Mouse (Mus musculus) 416B (cell line): ENCODE results near the gene Prrt1.

Source experiments
- DNase-seq: peaks from one replicate; pipeline ENCODE4 v3.0.0; 2011; ENCODE audit warnings: low read depth

Gene Prrt1

DNA sequence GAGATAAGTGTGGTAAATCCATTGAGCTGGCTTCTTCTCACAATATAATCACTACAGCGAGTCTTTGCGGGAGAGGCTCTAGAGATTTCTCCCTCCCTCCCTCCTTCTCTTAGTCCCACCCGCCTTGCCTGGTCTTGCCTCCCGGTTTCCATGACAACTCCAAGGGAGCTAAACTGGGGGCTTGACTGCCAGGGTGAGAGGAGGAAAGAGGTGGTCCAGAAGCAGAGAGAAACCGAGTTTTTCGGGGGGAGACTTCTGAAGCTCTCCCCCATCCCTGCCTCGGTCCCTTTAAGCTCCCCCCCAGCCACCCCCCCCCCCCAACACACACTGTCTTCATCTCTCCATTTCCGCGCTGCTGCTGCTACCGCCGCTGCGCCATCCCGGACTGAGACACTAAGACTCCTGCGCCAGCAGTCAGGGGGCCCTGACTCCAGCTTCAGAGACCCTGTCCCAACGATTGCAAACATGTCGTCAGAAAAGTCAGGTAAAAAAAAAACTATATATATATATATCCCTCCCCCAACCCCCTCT is at the start of gene Prrt1:
Prrt1 (plus strand) TSS at position 313 of the 531 bp plus-strand sequence.
- no peak for DNase-seq

DNA sequence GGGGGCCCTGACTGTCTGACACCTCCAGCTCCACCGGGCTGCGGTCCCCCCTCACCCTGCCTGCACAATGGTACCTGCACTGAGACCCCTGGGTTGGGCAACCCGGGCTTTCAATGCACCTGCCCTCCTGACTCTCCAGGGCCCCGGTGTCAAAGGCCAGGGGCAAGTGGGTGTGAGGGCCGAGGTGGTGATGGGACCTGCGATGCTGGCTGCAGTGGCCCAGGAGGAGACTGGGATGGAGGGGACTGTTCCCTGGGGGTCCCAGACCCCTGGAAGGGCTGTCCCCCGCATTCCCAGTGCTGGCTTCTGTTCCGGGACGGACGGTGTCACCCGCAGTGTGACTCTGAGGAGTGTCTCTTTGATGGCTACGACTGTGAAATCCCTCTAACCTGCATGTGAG is 46.8 kb upstream of the Prrt1 start:
- no peak for DNase-seq

DNA sequence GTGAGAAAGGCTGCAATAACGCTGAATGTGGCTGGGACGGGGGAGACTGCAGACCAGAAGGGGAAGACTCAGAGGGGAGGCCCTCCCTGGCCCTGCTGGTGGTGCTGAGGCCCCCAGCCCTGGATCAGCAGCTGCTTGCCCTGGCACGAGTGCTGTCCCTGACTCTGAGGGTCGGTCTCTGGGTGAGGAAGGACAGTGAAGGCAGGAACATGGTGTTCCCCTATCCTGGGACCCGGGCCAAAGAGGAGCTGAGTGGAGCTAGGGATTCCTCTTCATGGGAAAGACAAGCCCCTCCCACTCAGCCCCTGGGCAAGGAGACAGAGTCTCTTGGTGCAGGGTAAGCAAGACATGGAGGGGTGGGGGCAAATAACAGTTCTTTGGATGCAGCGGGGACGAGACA is 45.9 kb upstream of the Prrt1 start:
- DNase-seq: no peak

DNA sequence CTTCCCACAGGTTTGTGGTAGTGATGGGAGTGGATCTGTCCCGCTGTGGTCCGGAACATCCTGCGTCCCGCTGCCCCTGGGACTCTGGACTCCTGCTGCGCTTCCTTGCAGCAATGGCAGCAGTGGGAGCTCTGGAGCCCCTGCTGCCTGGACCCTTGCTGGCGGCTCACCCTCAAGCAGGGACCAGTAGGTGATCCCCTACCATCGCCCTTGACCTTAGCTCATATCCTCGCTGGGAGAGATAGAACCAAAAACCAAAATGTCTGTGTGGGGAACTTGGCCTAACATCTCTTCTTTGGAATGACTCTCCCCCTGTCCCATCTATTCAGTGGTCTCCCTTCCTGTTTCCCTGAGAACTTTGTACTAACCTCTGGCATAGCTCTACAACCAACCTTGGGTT is 45.5 kb upstream of the Prrt1 start:
- no peak for DNase-seq

GRCm38 (mm10) chr17:34585121-34585520 is 44.2 kb upstream of the Prrt1 start:
- DNase-seq: no peak

DNA sequence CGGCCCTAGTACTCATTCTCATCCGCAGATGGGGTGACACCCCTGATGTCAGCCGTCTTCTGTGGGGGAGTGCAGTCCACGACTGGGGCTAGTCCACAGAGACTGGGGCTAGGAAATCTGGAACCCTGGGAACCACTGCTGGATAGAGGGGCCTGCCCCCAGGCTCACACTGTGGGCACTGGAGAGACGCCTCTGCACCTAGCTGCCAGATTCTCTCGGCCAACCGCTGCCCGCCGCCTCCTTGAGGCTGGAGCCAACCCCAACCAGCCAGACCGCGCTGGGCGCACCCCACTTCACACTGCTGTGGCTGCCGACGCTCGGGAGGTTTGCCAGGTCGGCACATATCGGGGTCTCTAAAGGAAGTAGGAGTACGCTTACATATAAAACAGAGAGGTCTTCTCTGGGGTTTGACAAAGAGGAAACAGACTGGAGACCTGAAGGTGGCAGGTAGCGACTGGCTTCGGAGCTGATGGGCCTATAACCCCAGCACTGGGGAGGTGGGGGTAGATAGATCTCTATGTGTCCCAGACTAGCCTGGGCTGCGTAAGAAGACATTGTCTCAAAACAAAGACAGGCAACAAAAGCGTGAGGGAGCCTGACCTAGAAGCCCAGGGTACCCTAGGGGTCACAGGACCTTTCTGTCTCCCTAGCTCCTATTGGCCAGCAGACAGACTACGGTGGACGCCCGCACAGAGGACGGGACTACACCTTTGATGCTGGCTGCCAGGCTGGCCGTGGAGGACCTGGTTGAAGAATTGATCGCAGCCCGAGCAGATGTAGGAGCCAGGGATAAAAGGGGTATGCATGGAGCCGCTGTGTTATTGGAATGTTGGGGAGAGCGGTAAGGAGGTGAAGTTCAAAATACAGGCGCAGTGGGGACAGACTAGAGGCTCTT is 43.2 kb upstream of the Prrt1 start:
- no peak for DNase-seq

DNA sequence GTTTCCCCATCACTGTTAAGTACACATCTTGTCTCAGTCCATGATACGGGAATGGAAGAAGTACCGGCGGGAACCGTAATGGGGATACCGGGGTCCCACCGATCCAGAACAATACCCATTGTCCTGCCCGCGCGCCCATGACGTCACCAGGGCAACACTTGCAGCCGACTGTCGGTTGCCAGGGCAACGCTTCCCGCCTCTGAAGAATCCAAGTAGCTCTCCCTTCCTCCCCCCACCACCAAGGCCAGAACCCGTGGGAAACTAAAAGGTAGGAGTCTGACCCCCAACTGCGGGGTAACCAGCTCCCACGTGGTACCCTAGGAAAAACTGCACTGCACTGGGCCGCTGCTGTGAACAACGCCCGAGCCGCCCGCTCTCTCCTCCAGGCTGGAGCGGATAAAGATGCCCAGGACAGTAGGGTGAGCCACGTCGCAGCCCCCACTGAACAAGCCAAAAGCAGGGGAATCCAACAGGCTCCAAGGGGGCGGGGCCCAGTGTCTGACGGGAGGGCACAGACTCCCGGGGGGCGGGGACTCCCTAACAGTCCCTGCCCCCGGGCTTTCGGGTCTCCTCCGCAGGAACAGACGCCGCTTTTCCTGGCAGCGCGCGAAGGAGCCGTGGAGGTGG is 42.4 kb upstream of the Prrt1 start:
- peak; percentile 86 for DNase-seq

- DNase-seq: peak; percentile 92
Measured at GRCm38 (mm10) chr17:34587423-34587811, 41.9 kb upstream of the Prrt1 start.

- DNase-seq: peak; percentile 54
Measured at GRCm38 (mm10) chr17:34587814-34588213, 41.5 kb upstream of the Prrt1 start.

DNA sequence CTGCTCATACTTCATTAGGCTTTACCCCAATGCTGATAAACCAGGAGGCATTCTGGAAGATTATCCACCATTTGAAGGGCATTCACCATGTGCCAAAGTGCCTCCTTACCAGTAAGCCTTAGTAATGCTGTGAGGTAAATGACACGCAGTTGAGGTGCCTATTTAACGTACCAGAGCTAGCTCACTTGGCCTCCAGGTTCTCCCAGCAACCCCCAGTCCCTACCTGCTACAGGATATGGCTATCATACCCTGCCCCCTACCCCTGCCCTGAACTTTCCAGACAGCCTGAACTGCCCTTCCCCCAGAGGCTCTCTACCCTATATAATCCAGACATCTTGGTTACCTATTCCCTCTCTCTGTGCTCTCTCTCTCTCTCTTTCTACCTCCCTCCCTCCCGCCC is 40.6 kb upstream of the Prrt1 start:
- DNase-seq: peak; percentile 24

DNA sequence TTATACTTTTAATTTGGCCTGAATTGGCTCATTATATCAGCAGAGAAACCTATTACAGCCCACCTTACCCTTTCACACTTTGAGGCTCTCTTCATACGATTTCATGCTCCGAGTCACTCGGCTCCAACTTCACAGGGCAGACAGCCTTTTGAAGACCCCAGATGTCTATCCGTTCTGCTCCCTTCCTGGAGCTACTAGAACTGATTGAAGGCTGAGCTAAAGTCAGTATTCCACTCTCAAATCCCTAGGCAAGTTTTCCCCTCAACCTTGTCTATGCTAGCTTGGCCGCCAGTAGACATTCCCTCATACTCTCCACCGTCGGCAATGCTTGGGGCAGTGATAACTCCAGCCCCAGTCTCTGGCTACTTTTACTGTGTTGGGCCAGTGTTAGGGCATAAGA is 40.1 kb upstream of the Prrt1 start:
- no peak for DNase-seq

DNA sequence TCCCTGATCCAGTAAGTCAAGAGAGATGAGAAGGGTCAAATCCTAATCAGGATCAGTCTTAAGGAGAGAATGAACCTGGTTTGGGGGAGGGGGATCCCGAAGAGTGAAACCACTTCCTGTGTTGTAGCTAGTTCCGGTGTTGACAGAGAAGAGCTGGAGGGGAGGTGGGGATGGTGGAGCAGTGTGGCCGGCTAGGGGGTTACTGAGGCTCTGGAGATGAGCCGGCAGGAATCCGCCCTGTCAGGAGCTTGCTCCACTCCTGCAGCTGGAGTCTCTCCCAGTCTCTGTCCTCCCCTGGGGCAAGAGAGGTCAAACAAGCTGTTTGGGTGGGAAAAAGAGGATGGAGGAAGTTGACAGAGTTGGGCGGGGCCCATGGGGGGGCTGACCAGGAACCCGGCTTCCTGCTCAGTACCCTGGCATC is 39.6 kb upstream of the Prrt1 start, which contains the start of gene Gpsm3:
Gpsm3 (plus strand) TSS at position 126 of the 421 bp plus-strand sequence.
- peak; percentile 80 for DNase-seq

DNA sequence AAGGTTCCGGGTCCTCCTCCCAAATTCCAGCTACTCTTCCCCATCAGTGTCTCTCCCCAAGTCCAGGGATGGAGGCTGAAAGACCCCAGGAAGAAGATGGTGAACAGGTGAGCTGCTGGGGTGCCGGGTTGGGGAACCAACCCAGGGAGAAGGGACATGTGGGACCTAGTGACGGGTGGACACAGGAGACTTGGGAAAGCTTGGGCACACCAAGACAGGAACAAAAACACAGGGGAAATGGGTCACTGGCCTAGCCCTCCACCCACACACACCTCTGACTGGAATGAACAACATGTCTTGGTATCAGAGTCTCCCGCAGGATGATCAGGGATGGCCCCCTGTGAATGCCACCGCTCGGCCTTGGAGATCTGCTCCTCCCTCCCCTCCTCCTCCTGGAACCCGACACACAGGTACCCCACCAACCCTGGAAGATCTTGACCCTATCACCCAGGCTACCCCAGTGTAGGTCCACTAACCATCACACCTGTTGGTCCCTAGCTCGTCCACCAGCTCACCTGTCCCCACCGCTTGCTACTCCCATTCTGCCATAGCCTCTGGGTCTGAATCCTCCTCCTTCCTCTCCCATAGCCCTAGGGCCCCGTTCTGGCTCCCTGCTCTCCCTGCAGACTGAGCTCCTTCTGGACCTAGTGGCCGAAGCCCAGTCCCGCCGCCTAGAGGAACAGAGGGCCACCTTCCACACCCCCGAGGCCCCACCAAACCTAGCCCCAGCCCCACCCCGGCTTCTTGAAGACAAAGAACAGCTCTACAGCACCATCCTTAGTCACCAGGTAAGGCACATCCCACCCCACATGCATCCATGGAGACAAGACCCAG is 39.0 kb upstream of the Prrt1 start:
- DNase-seq: peak; percentile 42

DNA sequence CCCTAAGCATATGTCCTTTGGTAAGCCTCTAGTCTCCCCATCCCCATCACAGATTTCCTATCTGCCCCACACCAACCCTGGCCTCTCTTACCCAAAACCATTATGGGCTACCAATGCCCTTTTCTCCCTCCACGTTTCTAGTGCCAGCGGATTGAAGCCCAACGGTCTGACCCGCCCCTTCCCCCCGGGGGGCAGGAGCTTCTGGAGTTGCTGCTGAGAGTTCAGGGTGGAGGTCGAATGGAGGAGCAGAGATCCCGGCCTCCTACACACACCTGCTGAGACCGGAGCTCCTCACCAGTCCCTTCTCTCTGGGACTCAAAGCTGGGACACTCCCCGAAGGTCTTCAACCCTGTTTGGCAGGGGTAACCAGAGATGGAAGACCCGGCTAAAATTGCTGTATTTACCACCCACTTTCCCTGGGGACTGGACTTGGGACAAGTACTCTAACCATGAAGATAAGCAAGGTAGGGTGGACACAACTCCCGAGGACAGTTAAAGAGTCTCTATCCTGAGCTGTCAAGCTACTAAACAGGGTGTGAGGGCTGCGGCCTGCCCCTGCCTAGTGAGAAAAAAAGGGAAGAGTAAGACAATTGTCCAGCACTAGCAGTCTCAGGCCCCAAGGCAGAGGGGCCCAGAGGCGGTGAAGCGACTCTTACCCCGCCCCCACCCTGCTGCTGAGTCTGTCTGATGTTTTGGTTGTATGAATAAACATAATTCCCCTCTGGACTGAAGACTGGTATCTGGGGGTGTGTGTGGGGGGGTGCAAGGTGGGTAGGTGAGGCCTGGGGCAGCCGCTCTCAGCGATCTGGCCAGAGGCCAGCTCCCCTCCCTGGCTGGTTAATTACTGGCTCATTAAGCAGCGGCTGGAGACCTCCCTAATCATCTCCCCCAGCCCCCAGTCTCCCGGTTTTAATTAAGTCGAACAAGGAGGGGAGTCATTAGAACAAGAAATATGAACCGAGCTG is 38.0 kb upstream of the Prrt1 start, which contains the start of gene Pbx2:
Pbx2 (plus strand) TSS at position 238 of the 965 bp plus-strand sequence.
- DNase-seq: peak; percentile 57

DNA sequence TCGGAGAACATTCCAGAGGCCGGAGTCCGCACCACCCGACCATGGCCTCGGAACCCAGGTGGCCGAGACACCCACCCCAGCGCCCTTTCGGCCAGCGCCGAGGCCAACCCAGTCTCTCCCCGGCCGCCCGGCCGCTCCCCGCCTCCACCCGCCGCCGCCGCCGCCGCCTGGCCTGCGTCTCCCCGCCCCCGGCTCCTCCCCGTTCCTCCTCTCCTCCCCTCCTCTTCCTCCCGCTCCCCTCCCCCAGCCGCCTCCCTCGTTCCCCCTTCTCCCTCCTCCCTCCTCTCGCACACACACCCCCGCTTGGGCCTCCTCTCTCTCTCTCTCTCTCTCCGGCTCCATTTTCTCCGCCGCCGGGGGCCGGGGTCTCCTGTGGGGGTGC is 37.3 kb upstream of the Prrt1 start:
- DNase-seq: peak; percentile 90

DNA sequence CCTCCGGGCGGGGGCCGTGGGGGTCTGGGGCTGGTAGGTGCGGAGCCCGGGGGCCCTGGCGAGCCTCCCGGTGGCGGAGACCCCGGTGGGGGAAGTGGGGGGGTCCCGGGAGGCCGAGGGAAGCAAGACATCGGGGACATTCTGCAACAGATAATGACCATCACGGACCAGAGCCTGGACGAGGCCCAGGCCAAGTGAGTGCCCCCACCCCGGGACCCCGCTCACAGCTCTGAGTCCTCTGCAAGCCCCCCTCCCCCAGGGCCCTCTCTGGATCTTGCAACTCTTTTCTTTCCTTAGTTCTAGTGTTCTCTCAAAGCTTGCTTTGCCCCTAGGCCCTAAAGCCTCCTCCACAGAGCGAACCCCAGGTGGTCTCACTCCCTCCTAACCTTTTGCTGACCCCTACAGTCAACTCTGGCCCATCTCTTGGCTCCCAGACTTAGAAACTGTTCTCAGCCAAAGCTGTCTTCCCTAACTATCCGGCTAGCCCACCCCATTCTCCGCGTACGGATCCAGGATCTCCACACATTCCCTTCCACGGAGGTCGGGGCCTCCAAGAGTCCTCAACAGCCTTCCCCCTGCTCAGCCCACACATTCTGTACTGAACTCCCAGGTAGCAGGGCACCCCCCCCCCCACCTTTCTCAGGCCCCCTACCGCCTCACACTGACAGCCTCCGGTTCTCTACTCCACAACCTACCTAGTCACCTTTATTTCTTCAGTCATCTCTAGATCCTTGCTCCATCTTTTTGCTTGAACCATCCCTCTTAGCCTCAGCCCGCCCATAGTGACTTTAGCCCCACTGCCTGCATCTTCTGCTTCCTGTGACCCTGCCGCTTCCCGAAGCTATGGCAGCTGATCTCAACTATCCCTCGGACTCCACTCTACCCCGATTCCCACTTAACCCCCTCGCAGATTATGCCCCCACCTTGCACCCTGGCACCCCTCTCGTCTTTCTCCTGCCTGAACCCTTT is 36.5 kb upstream of the Prrt1 start:
- peak; percentile 67 for DNase-seq

DNA sequence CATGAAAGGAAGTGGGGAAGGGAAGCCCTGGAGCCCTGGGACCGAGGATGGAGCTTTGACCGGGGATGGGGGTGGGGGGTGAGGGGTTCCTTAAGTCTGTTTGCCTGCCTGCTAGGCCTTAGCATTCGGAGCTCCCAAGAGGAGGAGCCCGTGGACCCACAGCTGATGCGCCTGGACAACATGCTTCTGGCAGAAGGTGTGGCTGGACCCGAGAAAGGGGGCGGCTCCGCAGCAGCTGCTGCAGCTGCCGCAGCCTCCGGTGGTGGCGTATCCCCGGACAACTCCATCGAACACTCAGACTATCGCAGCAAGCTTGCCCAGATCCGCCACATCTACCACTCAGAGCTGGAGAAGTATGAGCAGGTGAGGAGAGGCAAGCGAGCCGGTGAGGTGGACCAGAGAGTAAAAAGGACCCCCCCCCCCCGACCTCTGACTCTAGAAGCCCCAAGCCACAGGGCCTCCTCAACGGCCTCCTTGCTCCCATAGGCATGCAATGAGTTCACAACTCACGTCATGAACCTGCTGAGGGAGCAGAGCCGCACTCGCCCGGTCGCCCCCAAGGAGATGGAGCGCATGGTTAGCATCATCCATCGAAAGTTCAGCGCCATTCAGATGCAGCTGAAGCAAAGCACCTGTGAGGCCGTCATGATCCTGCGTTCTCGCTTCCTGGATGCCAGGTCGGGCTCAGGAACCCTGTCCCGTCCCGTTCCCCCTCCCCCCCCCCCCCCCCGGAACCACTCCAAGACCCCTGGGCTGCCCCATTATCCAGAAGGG is 35.4 kb upstream of the Prrt1 start:
- DNase-seq: no peak

- no peak for DNase-seq
Measured at GRCm38 (mm10) chr17:34596098-34596497, 33.2 kb upstream of the Prrt1 start.

DNA sequence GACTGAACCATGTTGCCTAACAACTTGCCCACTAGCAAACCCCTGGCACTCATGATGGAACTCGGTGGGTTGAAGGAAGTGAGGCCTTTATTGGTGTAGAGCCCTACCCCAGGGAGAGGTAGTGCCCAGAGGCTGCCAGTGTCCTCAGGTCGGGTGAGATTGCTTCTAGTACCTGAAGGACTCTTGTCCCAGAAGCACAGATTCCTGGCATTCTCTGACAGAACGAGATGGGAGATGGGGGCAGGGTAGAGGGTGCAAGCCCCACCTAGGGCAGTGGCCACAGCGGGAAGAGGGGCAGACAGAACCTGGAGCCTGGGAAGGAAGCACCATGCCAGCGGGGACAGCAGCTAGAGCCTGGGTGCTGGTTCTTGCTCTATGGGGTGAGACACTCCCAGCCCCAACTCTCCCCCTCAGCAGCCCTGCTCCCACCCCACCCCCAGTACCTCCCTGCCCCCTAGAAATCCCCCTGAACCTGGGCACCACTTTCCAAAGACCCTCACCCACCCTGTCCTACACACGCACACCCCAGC is 31.7 kb upstream of the Prrt1 start, which contains the start of gene Ager:
Ager (plus strand) TSS at position 297 of the 530 bp plus-strand sequence.
- DNase-seq: no peak
